Mouse (Mus musculus) forebrain, embryonic 16.5 days (tissue): ENCODE results near the gene Med27. TPM values are rescaled to one million over a fixed set of nuclear protein-coding genes. Genes with fewer than 3 reads are reported as not detected.

ENCODE experiments used
- ATAC-seq: fragments of 200-750 bp; cut with Nextera tagmentation; 2 replicates; pipeline ENCODE4 v1.8.0; 2017; ENCODE audit warnings: mild to moderate bottlenecking, moderate library complexity
- H3K27ac ChIP-seq: fragments of 300-500 bp; sonication (generic); 2 replicates; pipeline ENCODE4 v1.5.1; 2014; ENCODE audit warnings: low read length, control low read depth
- H3K27me3 ChIP-seq: fragments of 300-500 bp; sonication (generic); replicated peaks from 2 replicates; pipeline ENCODE4 v1.6.1; 2014; ENCODE audit warnings: low read length; ENCODE audit not compliant: control insufficient read depth, insufficient read depth
- H3K36me3 ChIP-seq: fragments of 300-500 bp; sonication (generic); 2 replicates; pipeline ENCODE4 v1.6.1; 2014; ENCODE audit not compliant: control insufficient read depth, insufficient read depth
- H3K4me1 ChIP-seq: fragments of 300-500 bp; sonication (generic); replicated peaks from 2 replicates; pipeline ENCODE4 v1.6.1; 2014; ENCODE audit warnings: low read length; ENCODE audit not compliant: control insufficient read depth, insufficient read depth
- H3K4me2 ChIP-seq: fragments of 300-500 bp; sonication (generic); 2 replicates; pipeline ENCODE4 v1.6.1; 2014; ENCODE audit warnings: mild to moderate bottlenecking, low read length, control low read depth
- H3K4me3 ChIP-seq: fragments of 300-500 bp; sonication (generic); replicated peaks from 2 replicates; pipeline ENCODE4 v1.5.1; 2014; ENCODE audit warnings: mild to moderate bottlenecking, low read length, control low read depth
- H3K9ac ChIP-seq: fragments of 300-500 bp; sonication (generic); replicated peaks from 2 replicates; pipeline ENCODE4 v1.6.1; 2014; ENCODE audit warnings: low read depth, low read length, control low read depth
- H3K9me3 ChIP-seq: fragments of 300-500 bp; sonication (generic); 2 replicates; pipeline ENCODE4 v1.6.1; 2016; ENCODE audit warnings: low read length; ENCODE audit not compliant: control insufficient read depth
- WGBS: fragments of 180-500 bp; shearing (Covaris S2); extraction: QIAGEN DNeasy Blood & Tissue Kit; methylation state at CpG from one replicate; pipeline ENCODE4 v1.1.7; 2014; 5-methylcytosine and 5-hydroxymethylcytosine counted together
- polyA plus RNA-seq: library from polyadenylated mRNA; unstranded; fragments of >200 nt; fragmentation: Nextera tagmentation; extraction: Ambion mirVana; gene quantifications from 2 replicates; pipeline ENCODE4 v1.2.1, GENCODE M21; 2015

Med27 gene
- polyA plus RNA-seq, 1 experiment from 2014 or later = 95.3 TPM

- Histone ChIP-seq H3K36me3 (no peaks in the 10 kb centered on the region), H3K27me3 (no peaks in the 10 kb centered on the region), H3K4me2 (no peak overlapping the region), H3K27ac (peak overlapping the region; percentile 81), H3K9ac (no peak overlapping the region), H3K9me3 (no peaks in the 10 kb centered on the region), H3K4me1 (peaks cover 49% of the 10 kb centered on the region), H3K4me3 (no peak overlapping the region)
- 10% methylated on average over 10 of the region's 10 CpGs for WGBS
- peak; percentile 82 for ATAC-seq
Observed at GRCm38 (mm10) chr2:29385405-29385804, 38.8 kb downstream of the Med27 start.

GRCm38 (mm10) chr2:29387268-29387667 lies 40.6 kb downstream of the Med27 start:
- H3K9ac ChIP-seq = no peak overlapping the region

GRCm38 (mm10) chr2:29388937-29389336 lies 42.3 kb downstream of the Med27 start:
- peaks cover 38% of the 10 kb centered on the region for H3K4me1 ChIP-seq
- H3K4me2 ChIP-seq = no peak overlapping the region
- H3K36me3 ChIP-seq = no peaks in the 10 kb centered on the region
- peak; percentile 49 for ATAC-seq
- peak overlapping the region; percentile 69 for H3K27ac ChIP-seq
- no peak overlapping the region for H3K4me3 ChIP-seq
- no peaks in the 10 kb centered on the region for H3K27me3 ChIP-seq
- H3K9me3 ChIP-seq = no peaks in the 10 kb centered on the region
- 65% methylated on average over 7 of the region's 7 CpGs for WGBS
- no peak overlapping the region for H3K9ac ChIP-seq

More at GRCm38 (mm10) chr2:29387268-29387667, 40.6 kb downstream of the Med27 start:
- no peak for ATAC-seq
- H3K27ac ChIP-seq = no peak overlapping the region
- no peaks in the 10 kb centered on the region for H3K27me3 ChIP-seq
- H3K36me3 ChIP-seq = no peaks in the 10 kb centered on the region
- peaks cover 42% of the 10 kb centered on the region for H3K4me1 ChIP-seq
- WGBS = 83% methylated on average over 2 of the region's 2 CpGs
- no peak overlapping the region for H3K4me2 ChIP-seq
- no peaks in the 10 kb centered on the region for H3K9me3 ChIP-seq
- no peak overlapping the region for H3K4me3 ChIP-seq

- Histone ChIP-seq H3K9me3 (no peaks in the 10 kb centered on the region), H3K9ac (no peak overlapping the region), H3K36me3 (no peaks in the 10 kb centered on the region), H3K27ac (no peak overlapping the region), H3K27me3 (no peaks in the 10 kb centered on the region), H3K4me3 (no peak overlapping the region), H3K4me1 (peaks cover 32% of the 10 kb centered on the region), H3K4me2 (no peak overlapping the region)
- no peak for ATAC-seq
- WGBS = 82% methylated on average over 4 of the region's 4 CpGs
Observed at GRCm38 (mm10) chr2:29391086-29391485, 44.5 kb downstream of the Med27 start.

- H3K4me2 ChIP-seq = no peak overlapping the region
- H3K27me3 ChIP-seq = no peaks in the 10 kb centered on the region
- no peak overlapping the region for H3K4me3 ChIP-seq
- H3K4me1 ChIP-seq = peaks cover 26% of the 10 kb centered on the region
- no peaks in the 10 kb centered on the region for H3K9me3 ChIP-seq
- no peak for ATAC-seq
- H3K9ac ChIP-seq = no peak overlapping the region
- H3K36me3 ChIP-seq = no peaks in the 10 kb centered on the region
- H3K27ac ChIP-seq = no peak overlapping the region
- 86% methylated on average over 1 of the region's 1 CpGs for WGBS
Observed at GRCm38 (mm10) chr2:29391996-29392395, 45.4 kb downstream of the Med27 start.

- no peak overlapping the region for H3K27ac ChIP-seq
- no peak for ATAC-seq
- peaks cover 31% of the 10 kb centered on the region for H3K4me1 ChIP-seq
- 76% methylated on average over 7 of the region's 7 CpGs for WGBS
- H3K9ac ChIP-seq = no peak overlapping the region
- H3K9me3 ChIP-seq = no peaks in the 10 kb centered on the region
- H3K4me2 ChIP-seq = no peak overlapping the region
- H3K4me3 ChIP-seq = no peak overlapping the region
- no peaks in the 10 kb centered on the region for H3K36me3 ChIP-seq
- H3K27me3 ChIP-seq = no peaks in the 10 kb centered on the region
Observed at GRCm38 (mm10) chr2:29400234-29400633, 53.6 kb downstream of the Med27 start.

GRCm38 (mm10) chr2:29400812-29401211 lies 54.2 kb downstream of the Med27 start:
- Histone ChIP-seq H3K27ac (no peak overlapping the region), H3K27me3 (no peaks in the 10 kb centered on the region), H3K36me3 (no peaks in the 10 kb centered on the region), H3K4me3 (no peak overlapping the region), H3K4me1 (peaks cover 25% of the 10 kb centered on the region), H3K4me2 (no peak overlapping the region), H3K9ac (no peak overlapping the region), H3K9me3 (no peaks in the 10 kb centered on the region)
- no peak for ATAC-seq
- WGBS = 82% methylated on average over 3 of the region's 3 CpGs

- H3K36me3 ChIP-seq = no peaks in the 10 kb centered on the region
- H3K27me3 ChIP-seq = no peaks in the 10 kb centered on the region
- no peak for ATAC-seq
- H3K4me1 ChIP-seq = peaks cover 20% of the 10 kb centered on the region
- no peak overlapping the region for H3K9ac ChIP-seq
- H3K4me2 ChIP-seq = no peak overlapping the region
- H3K4me3 ChIP-seq = no peak overlapping the region
- no peaks in the 10 kb centered on the region for H3K9me3 ChIP-seq
- H3K27ac ChIP-seq = no peak overlapping the region
- WGBS = 81% methylated on average over 1 of the region's 1 CpGs
Observed at GRCm38 (mm10) chr2:29401868-29402267, 55.2 kb downstream of the Med27 start.

- ATAC-seq = peak; percentile 49
- Histone ChIP-seq H3K9ac (no peak overlapping the region), H3K27me3 (no peaks in the 10 kb centered on the region), H3K9me3 (no peaks in the 10 kb centered on the region), H3K4me3 (no peak overlapping the region), H3K4me2 (no peak overlapping the region), H3K27ac (no peak overlapping the region), H3K4me1 (peaks cover 25% of the 10 kb centered on the region), H3K36me3 (no peaks in the 10 kb centered on the region)
- 56% methylated on average over 3 of the region's 3 CpGs for WGBS
Observed at GRCm38 (mm10) chr2:29402550-29403076, 56.0 kb downstream of the Med27 start.
